Mouse (Mus musculus) thymus, adult 18-20 months (tissue): ENCODE results near the gene Brd4.

ENCODE experiments used
- DNase-seq, 2 experiments: peaks; one replicate each; pipeline ENCODE4 v3.0.0; 2022; ENCODE audit warnings: mixed read lengths in 2 of 2

Brd4 gene

DNA sequence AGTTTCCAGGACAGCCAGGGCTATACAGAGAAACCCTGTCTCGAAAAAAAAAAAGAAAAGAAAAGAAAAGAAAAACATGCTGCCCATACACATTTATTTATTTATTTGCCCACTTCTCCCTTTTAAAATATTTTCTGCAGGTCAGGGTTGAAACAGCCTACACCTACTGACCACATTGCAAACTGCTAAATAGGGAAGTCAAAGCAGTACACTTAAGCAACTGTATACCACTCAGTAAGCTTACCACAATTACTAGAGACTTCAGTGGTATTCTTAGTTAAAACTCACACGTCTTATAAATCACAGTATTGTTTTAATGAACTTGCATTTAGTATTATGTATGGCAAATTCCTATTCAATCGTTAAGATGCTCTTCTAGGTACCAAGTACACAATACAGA lies 3.9 kb downstream of the Brd4 start:
- no peak for DNase-seq

DNA sequence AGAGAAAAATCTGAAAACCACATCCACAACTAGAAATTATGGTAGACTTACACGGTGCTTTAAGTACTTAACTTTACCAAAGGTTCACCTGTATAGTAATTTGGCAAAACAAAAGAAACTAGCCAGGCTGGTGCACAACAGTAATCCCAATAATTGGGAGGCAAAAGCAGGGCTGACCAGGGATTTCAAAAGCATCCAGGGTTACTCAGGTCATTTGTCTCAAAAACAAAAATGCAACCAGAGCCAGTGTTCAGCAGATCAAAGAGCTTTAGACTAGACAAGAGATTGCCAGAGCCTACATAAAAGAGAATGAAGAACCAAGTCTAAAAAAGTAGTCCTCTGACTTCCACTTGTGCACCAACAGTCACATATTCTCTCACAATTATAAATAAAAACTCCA lies 7.3 kb downstream of the Brd4 start:
- no peak for DNase-seq

- no peak for DNase-seq
Measured at GRCm38 (mm10) chr17:32275568-32275967, 9.0 kb downstream of the Brd4 start.

DNA sequence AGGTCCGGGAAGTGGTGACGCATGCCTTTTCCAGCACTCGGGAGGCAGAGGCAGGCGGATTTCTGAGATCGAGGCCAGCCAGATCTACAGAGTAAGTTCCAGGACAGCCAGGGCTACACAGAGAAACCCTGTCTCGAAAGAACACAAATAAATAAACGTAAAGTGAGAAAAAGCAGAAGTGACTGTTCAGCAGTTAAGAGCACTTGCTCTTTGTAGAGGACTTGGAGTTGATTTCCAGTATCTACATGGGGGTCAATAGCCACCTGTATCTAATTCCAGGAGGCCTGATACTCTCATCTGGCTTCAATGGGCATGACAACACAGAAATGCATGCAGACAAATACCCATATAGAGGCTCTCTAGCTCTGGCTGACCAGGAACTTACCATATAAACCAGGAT lies 15.4 kb downstream of the Brd4 start:
- DNase-seq: no peak

GRCm38 (mm10) chr17:32268540-32268960 lies 16.0 kb downstream of the Brd4 start:
- DNase-seq: no peak

DNA sequence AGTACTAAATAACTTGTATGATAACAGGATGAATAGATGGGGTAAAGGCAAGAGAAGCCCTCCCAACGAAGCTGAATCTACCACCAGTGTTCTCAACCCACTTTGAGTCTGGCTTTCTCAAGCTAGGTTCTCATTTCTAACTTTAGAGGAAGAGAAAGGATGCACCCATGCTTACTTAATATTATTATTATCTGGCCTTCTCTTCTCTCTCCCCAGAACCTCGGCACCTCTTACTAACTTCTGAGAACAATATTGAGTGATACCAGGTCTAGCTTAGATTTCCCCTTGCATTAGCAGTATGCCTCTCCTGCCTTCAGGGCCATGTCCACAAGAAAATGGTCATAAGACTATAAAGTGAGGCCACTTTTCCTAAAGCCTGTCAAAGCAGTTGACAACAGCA lies 16.4 kb downstream of the Brd4 start:
- no peak for DNase-seq

DNA sequence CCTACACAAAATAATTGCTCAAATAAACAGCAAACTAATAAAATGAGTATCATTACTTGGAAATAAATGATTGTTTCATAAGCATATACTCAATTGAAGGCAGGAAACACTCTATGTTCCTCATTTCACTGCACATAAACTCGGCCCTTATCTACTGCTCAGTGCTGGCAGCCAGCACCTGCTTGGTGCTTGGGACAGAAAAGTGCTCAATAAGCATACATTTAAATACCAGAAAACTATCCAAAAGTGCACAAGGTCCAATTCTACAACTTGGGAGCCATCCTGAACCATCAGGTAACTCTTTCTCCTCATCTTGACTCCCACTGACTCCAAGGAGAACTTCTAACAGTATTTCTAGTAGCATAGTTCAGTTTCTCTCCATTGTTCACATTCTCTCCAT lies 16.9 kb downstream of the Brd4 start:
- DNase-seq: no peak

GRCm38 (mm10) chr17:32263672-32264071 lies 20.9 kb downstream of the Brd4 start:
- DNase-seq: no peak

GRCm38 (mm10) chr17:32262831-32263559 lies 21.5 kb downstream of the Brd4 start:
- DNase-seq: no peak

- no peak for DNase-seq
Measured at GRCm38 (mm10) chr17:32258869-32259268, 25.7 kb downstream of the Brd4 start.

GRCm38 (mm10) chr17:32257944-32258343 lies 26.6 kb downstream of the Brd4 start:
- no peak for DNase-seq

- DNase-seq: no peak
Measured at GRCm38 (mm10) chr17:32257452-32257851, 27.1 kb downstream of the Brd4 start.

GRCm38 (mm10) chr17:32256896-32257295 lies 27.6 kb downstream of the Brd4 start:
- DNase-seq: no peak

DNA sequence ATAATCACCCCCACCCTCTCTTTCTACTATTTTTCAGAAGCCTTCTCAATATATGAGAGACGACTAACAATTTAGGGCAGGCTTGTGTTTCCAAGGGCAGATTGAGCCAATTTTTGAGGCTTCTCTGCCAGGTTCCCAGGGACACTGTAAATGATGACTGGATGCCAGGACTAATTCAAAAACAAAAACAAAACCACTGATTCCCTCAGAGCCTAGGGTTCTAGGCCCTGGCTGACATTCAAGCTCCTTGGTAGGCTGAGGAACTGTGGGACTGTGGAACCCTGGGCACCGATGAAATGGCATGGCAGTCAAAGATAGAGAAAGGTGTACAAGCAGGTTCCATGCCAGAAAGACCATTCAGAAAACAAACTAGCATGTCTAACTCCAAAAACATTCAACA lies 31.3 kb downstream of the Brd4 start:
- no peak for DNase-seq

GRCm38 (mm10) chr17:32251827-32252470 lies 32.6 kb downstream of the Brd4 start:
- no peak for DNase-seq

GRCm38 (mm10) chr17:32250066-32250465 lies 34.5 kb downstream of the Brd4 start:
- DNase-seq: no peak

DNA sequence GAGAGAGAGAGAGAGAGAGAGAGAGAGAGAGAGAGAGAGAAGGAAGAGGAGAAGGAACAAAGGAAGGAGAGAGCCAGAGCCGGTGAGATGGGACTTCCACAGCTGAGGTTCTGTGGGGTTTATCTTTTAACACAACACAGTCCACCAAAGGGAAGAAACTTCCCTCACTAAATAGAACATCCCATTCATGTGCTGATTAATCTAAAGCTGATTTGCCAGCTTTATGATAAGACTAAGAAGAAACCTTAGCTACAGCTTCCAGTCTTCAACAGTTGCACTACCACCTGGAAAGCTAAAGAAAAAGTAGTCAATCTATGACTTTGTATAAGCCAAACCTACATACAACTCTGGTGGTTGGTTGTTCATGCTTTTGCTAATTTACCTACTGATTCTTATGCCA lies 36.3 kb downstream of the Brd4 start:
- DNase-seq: no peak

DNA sequence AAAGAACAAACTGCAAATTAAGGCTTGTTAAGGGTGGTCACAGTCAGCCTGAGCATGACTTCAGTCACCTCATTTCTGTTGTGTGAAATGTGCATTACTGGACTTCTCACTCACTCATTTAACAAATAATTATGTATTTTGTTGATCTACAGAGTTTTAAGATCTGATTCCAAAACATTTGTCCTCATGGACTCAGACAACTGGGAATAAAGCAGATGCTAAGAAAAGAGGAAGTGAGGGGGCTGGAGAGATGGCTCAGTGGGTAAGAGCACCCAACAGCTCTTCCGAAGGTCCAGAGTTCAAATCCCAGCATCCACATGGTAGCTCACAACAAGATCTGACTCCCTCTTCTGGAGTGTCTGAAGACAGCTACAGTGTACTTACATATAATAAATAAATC lies 36.9 kb downstream of the Brd4 start:
- no peak for DNase-seq

DNA sequence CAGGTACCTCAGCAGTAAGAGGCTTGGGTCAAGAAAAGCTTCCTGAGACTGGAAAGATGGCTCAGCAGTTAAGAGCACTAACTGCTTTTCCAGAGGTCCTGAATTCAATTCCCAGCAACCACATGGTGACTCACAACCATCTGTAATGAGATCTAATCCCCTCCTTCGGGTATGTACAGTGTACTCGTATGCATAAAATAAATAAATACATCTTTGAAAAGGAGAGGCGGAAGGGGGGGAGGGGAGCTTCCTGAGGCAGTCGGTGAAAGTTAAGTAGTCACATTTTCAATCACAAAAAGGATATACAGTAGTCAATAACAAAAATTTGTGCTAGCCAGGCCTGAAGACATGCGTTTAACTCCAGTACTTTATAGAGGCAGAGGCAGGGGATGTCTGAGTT lies 38.4 kb downstream of the Brd4 start:
- DNase-seq: no peak

DNA sequence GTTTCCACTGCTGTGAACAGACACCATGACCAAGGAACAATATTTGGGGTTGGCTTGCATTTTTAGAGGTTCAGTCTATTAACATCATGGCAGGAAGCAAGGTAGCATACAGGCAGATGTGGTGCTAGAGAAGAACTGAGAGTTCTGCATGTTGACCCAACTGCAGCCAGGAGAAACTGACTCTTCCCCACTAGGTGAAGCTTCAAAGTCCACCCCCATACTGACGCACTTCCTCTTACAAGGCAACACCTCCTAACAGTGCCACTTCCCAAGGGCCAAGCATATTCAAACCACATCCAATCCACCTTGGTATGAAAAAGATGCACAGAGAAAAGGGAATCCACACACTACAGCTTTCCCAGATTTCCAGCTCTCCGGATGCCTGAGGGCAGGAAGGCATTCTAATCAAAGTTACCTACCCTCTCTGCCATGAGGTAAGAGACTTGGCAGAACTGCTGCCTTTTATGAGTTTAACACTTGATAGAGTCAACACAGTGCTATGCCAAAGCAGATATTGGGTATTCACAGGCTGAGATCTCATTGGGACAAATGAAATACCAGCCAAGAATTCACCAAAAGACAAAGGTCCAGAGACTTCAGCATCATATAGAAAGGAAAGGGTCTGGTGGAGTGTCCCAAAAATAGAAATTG lies 43.5 kb downstream of the Brd4 start:
- DNase-seq: no peak

DNA sequence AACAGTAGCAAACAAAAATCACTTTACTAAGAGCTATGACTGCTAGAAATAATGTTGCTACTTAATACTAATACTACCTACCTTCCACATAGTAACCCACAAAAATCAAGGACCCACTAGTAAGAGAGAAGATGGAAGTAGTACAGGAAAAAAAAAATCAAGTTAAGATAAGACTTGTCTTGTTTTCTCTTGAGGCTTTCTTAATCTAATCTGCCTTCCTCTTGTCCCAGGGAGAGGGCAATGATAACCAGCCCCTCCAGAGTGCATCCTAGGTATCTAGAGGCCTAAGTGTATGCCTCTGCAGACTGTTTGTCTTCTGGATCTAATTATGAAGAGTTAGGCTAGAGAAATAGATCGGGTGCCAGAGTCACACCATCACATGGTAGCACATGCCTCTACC lies 45.9 kb downstream of the Brd4 start:
- no peak for DNase-seq

DNA sequence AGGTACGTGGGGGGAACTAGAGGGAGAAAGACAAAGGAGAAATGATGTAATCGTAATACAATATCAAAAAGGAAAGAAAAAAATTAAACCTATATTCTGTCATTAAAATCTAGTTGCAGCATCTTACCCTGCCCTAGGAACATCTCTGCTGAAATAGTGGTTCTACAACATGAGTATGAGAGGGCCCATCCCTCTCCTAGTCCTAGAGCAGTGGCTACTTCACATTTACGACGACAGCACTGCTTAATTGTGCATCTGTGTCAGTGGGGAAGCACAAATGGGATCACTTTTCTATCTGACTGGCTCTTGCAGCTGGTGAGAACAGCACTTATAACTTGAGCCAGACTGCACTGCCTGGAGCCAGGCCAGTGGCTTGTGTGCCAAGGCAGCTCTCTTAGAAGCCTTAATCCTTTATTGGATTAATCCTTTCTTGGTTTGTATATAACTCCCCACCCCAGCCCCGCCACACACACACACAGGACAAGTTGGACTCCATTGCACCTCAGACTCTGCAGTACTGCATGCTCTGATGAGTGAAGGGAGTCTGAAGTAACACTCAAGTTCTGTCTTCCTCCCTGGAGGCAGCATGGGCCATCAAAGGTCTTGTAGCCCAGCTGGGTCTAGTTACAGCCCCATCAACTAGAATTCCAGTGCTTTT lies 48.9 kb downstream of the Brd4 start:
- DNase-seq: no peak

DNA sequence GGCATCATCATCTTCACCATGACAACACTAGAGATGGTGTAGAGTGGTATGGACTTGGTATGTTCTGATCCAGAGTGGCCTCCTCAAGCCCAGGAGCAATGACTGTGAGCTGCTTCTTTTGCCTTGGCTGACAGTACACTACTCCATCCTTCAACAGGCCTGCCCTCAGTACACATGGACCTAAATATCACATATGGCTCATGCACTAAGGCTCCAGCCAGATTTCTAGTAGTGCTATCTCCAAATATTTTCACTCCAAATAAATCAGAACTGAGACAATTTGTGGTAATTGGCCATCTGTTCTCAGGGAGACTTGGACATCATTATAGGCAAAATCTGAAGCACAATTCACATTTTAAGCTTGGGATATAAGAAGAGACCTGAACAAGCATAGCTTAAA lies 51.3 kb downstream of the Brd4 start:
- no peak for DNase-seq

- no peak for DNase-seq
Measured at GRCm38 (mm10) chr17:32229256-32229655, 55.3 kb downstream of the Brd4 start.
